Mouse (Mus musculus): ENCODE measurements around the gene C1qc.

- TF ChIP-seq CTCF (IDR thresholded peaks at IDR 0.05; ENCODE audit: borderline replicate concordance, insufficient read depth, low read depth, low read length) (no peak), POLR2A (IDR thresholded peaks at IDR 0.05; ENCODE audit: borderline replicate concordance, insufficient read depth, low read length) (no peak)
Measured at GRCm38 (mm10) chr4:136878171-136878570, 14.7 kb downstream of the C1qc start.
